Mouse (Mus musculus): Measurements from ENCODE around the gene Higd1a.

Gene Higd1a

DNA sequence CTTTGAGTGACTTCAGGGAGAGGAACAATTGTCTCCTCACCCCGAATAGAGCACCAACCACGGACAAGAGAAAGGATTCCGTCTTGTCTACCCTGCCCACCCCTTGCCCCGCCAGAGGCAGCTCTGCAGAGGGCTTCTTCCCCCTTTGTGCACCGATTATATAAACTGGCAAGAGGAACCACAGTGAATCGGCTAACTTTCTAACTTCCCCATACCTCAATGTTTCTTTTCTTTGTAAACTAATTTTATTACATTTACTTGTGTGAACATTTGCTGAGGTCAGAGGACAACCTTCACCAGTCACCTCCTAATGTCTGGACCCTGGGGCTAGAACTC lies at the start of gene Higd1a:
Gene Higd1a, minus strand, starts transcription at position 210 of the 336 bp plus-strand sequence.
- DNase-seq (ENCODE audit: low spot score): no peak

DNA sequence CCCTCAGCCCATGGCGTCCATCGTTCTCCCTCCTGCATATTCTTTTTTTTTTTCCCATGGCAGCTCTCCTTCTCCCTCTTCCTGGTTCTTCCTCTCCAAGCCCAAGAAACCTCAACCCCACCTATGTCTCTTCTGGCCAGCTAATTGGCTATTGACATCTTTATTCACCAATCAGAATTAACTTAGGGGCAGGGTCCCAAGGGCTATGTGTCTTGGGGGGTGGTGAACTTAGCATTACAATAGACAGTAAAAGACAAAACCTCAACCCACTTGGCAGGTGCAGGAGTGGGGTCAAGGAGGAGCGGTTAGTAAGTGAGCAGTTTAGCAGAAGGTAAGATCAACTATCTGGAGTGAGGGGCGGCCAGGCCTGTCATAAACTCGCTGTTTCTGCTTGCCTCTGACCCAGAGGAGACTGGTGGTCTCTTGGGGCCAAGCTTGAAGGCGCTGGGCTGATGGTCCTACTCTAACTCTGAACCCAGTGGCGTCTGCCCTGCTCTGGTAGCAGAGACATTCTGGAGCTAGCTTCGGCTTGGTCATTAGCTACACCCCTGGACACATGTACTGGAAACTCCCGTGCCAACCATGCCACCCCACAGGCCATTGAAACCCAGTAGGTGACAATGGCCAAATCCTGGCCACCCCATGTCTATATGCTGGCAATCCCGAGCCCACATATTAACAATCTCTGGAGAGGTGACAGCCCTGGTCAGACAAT lies 49.4 kb upstream of the Higd1a start:
- DNase-seq (ENCODE audit: low spot score): no peak

DNA sequence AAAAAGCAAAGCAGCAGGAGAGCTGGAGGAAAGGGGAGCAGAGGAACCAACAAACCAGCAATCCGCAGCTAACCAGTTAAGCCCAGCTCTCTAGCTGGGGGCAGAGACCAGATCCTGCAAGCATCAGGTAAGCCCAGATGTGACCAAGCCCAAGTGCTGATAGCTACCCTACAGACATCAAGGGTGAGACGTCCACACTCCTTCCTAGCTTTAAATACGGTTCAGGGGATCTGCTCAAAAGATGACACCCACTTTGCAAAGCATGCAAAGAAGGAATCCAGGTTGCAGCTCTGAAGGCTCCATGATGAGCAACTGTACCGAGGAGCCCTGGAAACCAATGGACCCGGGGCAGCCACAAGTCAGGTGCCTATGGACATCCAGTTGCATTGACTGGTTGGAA lies 48.3 kb upstream of the Higd1a start:
- DNase-seq (ENCODE audit: low spot score): no peak

DNA sequence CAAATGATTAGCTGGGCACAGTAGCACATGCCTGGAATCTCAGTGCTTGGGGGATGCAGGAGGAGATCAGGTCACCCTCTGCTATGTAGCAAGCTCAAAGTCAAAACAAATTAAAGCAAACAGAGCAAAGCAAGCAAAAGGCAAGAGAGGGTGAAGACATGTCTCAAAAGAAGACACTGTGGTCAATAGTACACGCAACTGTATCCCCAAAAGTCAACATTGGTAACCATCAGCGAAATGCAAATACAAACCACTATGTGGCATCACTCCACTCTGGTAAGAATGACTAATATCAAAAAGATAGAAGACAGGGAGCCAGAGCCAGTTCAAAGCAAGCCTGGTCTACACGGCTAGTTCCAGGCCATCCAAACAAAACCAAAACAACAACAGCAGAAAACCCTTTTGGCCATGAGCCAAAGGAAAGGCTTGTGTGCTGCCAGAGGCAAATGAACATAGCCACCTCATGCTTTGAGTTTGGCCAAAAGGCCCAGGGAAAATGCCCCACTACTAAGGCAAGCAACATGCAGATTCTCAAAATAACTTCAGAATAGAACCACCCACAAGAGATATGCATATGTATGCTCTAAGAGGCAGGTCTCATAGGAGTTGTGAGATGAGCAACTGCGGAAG lies 47.5 kb upstream of the Higd1a start:
- no peak for DNase-seq (ENCODE audit: low spot score)

DNA sequence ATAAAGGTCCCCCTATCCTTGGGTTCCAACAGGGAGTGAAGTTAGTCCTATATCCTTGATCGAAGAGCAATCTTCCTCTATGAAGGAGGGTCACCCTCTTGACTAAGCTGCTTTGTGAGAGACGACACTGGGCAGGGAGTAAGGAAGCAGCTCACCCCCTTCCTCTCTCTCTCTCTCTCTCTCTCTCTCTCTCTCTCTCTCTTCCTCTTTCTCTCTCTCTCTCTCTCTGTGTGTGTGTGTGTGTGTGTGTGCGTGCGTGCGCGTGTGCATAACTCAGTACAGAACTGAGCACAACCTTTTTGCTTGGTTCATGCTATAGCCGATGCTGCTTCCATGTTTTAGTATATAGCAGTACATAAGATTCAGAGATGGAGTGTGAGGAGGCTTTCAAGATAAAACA lies 46.8 kb upstream of the Higd1a start:
- DNase-seq (ENCODE audit: low spot score): no peak

DNA sequence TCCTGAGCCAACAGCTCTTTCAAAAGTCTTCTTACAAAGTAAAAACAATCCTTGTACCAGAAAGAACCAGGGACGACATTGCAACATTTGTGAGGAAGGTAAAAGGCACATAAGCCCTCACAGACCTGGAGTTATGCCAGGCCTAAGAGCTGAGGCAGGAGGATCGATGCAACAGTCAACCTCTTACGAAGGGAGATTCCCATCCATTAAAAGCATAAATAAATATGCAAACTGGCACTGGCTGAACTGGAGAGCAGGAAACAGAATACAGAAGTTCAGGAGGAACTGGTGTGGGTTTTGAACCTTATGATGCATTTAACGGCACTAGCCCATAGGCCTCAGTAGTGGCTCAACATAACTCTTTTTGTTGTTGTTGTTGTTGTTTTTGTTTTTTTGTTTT lies 46.2 kb upstream of the Higd1a start:
- DNase-seq (ENCODE audit: low spot score): no peak

DNA sequence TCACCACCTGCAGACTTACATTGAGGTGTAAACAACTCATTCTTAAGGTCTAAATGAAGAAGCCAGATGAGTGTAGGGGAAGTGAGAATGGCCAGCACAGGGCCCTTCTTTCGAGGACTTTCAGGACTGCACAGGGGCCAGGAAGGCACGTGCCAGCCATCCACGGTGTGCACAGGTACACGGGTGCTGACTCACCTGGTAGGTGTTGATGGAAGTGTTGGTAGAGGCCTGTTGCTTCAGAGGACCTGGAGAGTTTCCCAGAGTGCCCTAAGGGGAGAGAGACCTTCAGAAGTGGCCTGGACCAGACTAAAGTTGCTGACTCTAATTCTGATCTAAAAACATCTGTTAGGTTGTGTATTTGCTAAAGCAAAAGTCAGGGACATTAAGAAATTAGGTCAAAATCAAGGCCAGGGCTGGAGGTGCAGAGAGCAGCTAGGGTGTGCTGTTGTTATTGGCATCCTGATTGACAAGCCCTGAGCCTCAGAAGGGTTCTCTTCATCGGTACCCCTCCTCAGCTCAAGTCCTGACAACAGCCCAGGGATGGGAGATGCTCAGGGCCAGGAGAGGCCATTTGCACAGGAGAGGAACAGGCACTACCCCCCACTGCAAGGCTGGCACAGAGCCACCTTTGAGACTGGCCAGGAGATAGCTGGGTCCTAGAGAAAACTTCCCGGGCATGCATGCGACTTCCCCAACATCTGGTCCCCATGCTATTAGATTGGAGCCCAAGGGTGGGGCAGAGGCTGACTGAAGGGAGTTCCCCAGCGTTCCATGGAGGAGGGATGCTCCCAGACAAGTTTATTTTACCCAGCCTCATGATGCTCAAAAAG lies 45.5 kb upstream of the Higd1a start:
- DNase-seq (ENCODE audit: low spot score): no peak

DNA sequence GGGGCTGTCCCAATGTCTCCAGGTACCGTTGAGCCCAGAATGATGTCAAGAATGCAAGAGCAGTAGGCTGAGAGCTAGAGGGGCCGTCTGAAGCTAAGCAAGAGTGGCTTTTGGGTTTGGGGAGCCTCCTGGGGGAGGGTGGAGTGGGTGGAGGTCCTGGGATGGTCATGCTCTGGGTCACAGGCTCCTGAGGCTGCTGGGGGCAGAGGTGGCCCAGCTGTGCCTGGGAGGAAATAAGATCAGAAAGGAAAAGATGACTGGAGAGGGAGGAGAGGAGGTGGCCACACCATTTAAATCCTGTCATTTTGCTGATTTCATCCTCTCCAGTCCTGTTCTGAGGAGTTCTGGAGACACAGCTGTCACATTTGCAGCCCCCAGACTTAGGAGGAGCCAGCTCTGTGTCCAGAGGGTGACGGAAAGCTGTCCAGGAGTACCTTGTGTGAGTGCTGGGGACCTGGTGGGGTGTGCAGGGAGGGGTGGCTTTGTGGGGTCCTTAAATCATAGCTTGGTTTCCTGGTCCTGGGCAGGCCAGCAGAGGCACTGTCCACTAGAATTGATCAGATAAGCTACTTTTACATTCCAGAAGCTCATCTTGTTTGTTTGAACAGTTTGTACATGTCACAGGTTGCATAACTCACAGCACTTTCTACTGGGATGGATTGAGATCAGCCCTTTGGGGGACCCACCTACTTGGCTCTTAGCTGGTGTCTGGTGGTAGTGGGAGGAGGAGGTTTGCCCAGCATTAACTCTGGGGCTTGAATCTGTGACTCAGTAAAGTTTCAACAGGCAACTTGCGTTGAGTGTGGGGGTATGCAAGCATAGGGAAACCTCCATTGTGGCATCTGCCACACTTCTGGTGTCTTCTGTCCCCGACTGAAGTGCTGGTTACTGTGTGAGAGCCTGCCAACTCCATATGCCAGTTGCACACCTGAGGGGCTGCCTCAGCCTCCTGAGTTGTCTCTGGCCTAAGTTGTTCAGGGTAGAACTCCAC lies 43.8 kb upstream of the Higd1a start:
- no peak for DNase-seq (ENCODE audit: low spot score)

DNA sequence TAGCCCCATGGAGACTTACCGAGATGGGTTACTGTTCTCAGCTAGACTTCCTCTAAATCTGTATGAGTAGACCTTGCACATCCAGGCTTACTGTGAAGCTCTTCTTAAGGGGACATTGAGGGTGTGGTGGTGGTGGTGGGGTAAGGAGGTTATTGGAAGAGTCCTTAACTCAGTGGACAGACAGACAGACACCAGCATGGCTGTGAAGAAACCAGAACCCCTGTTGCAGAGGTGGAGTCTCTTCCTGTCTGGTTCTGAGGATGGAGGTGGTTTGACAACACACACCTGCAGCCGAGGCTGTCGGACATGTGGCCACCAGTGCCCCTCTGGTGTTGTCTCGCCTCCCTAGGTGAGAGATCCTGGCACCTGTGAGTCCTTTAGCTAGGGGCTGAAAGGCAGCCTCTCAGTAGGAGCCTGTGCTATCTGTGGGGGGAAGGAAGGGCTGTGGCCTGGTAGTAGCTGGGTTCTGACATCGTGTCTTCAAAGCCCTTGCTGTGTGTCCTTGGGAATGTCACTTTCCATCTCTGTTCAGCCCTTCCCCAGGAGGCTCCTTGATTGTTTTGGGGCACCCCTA lies 42.2 kb upstream of the Higd1a start:
- no peak for DNase-seq (ENCODE audit: low spot score)

DNA sequence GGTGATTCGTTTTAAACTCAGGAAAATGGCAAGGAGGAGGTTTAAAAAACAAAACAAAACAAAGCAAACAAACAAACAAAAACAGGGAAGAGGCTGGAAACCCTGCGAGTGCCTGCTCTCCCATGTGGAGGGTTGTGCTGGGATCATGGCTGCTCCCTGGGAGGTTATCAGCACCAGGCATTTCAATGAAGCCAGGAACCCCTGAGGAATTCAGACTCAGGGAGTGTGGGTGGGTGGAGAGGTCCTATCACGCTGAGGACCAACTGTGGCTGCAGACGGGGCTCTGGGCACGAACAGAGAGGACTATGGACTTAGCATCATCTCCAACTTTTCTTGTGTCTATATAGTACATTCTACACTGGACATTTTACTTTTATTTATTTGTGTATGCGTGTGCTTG lies 41.1 kb upstream of the Higd1a start:
- no peak for DNase-seq (ENCODE audit: low spot score)

DNA sequence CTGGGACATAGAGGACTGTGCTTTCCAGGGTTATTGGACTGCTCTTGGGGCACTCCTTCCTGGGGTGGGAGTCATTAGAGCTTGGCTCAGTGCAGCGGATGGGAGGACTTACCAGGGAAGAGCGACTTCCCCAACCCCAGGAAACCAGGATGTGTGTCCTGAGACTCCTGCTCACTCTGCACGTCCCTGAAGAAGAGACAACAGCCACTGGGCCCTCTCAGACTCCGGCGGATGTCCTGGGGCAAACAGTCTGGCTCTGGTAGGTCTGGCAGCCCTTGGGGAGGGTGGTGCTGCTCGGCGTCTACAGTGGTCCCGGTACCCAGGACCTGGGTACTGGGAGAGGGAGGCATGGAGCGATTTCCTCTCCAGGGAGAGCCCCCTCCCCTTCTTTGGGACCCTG lies 40.1 kb upstream of the Higd1a start, which contains the start of gene Ackr2:
Gene Ackr2, plus strand, starts transcription at position 111 of the 400 bp plus-strand sequence.
- DNase-seq (ENCODE audit: low spot score): no peak

DNA sequence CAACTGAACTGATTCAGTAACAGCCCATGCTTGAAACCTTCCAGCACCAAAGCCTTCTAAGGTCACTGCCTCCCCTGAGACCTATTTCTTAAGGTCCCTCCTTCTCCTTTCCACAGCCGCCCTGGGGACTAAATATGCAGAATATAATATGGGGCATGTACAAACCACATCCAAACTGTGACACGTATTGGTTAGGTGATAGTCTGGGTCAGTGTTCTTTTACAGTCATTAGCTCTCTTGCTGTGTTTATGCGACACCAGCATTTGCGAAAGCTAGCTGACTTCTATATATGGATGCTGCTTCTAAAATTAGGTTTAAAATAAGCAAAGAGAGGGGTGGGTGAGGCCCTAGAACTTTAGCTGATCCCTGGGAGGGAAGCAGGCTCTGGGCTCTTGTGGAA lies 38.7 kb upstream of the Higd1a start:
- DNase-seq (ENCODE audit: low spot score): no peak

DNA sequence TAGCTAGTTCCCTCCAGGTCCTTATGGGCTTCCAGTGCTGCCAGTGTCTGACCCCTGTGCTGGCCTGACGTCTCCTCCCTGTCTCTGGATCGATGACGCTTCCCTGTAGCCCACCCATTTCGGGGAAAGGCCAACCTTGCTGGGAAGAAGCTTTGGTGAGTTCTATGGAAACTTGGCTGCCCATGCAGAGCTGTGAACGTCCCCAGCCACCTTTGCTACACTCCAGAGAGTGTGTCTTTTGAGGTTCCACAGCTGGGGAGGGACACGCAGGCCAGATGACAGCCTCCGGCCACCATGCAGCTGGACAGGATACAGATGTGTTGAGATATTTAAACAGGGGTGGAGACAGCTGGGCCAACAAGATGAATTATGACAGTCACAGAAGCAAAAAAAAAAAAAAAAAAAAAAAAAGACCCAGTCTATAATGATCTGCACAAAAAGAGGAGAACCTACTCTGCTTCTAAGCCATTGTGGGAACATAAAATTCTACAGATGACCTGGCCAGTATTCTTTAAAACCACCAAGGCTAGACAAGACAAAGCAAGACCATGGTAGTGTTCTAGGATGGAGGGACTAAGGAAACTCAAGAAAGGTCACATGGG lies 37.3 kb upstream of the Higd1a start:
- no peak for DNase-seq (ENCODE audit: low spot score)

DNA sequence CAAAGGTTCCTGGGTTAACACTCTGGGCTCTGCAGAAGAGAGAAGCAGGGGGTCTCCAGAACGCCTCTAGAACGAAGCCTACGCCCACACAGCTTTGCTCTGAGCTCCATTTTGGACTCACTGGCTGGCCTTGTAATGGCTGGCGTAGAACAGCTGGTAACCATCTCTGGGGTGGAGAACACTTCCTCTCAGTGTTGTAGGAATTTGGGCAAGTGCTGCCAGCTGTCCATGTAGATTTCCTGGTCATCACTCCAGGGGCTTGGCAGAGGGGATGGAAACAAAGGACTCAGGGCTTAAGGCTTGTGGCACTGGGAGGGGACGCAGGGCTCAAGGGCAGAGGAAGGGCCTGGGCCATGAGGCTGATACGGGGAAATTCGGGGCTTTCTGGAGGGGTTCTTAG lies 36.3 kb upstream of the Higd1a start:
- DNase-seq (ENCODE audit: low spot score): no peak

DNA sequence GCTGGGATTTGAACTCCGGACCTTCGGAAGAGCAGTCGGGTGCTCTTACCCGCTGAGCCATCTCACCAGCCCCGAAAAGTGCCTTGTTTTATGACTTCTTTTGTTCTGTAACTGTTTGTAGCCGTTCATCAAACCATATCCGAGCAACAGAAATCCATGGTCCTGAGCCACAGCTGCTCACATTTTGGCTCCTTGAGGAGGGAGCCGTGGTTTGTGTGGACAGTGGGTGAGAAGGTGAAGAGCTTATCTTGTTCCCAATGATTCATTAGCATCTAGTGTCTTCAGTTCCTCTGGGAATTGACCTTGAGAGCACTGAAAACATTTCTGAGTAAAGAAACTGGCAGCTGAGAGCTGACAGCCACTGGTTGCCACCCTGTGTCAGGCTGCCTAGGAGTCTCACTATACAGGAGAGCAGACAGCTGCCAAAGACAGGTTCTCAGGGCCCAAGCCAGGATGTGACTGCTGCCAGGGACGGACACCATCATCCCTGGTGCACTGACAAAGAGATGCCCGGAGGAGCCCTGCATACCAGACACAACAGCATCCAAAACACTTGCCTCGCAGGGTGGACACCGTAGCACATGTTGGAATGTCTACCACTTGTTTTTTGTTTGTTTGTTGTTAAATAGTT lies 34.0 kb upstream of the Higd1a start:
- no peak for DNase-seq (ENCODE audit: low spot score)

DNA sequence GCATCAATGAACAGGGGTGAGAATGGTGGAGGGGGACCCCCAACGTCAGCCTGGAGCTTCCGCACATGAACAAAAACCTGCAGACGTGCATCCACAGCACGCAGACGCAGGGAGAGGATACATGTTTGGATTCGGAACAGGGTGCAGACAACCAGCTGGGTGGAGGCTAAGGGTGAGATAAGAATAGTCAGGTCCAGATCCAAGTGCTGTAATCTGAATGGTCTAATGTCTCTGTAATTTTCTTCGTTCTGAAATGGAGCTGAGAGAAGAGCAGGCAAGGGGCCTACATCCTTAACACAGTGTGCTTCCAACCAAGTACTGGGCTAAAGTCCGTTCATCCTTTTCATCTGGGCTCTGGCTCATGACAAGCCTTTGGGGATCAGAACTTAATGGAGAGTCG lies 33.1 kb upstream of the Higd1a start:
- DNase-seq (ENCODE audit: low spot score): no peak

DNA sequence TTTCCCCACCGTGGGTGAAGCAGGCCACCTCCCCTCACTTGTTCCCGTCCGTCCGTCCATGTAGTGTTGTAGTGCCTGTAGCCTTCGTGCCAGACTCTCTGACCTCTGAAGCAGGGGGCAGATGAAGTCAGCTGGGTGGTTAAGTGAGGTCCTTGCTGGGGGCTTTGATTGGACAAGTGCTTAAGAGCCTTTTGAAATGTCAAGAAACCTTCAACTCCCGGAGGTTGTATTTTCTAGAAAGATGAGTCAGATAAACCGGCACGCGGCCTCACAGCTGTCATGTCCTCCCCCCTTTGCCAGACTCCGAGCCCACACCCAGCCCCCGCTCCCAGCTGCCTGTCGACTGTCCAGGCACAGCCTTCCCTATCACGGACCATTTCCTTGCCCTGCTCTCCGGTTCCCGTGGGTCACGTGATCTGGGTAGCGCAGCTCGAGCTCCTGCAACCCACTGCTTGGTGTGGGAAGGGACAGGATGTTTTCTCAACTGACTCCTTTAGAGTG lies 32.3 kb upstream of the Higd1a start:
- DNase-seq (ENCODE audit: low spot score): no peak

DNA sequence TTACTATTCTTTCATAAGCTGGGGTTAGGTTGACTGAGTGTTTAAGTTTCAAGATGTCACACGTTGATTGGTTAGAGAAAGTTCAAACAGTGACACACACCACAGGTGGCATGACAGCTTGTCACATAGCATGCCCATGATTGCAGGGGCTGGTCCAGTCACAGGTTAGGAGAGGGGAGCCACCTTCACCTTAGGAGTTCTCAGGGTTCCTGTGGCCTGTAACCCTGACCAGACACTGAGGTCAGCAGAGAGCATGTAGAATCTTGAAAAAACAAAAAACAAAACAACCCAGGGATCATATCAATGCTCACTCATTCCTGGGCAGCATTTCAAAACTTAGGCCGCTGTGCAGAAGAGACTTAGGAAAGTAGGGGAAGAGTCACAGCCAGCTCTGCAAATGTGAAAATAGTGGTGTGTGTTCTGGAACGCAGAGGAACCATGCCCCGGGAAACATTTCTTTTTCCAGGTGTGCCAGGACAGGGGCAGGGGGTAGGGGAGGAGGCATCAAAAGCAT lies 31.8 kb upstream of the Higd1a start:
- no peak for DNase-seq (ENCODE audit: low spot score)

DNA sequence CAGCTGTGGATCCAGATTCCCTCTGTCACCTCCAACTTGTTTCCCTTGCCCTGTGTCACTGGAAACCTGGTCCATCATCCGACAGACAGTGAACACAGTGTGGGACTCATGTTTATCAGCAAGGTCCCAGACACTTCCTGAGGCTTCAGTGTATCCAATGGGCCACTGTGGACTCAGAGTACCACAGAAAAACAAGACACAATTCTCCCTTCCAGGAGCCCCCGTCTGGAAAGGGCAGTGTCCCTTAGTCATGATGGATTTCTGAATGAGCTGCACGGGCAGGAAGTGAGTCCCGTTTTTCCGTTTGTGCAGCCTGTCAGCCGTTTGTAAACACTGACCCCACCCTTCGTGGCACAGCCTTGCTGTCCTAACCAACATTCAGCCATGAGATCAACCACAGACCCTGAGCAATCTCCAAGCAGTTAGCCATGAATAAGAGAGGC lies 23.9 kb upstream of the Higd1a start:
- no peak for DNase-seq (ENCODE audit: low spot score)

DNA sequence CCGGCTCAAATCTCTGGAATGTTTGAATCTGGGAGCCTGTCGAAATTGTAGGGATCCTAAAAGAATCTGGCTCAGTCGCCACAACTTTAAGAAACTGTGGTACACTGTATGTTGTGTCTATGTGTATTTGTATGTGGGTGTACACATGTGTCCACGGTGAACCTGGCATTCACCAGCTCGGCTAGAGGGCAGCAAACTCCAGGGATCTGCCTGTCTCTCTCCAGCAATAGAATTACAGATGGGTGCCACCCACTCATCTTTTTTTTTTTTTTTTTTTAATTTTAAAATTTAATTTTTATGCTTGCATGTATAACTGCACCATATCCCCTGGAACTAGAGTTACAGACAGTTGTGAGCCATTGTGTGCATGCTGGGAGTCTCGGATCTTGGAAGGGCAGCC lies 23.1 kb upstream of the Higd1a start:
- peak; percentile 55 for DNase-seq (ENCODE audit: low spot score)
